Mouse (Mus musculus) liver, postnatal 0 days (tissue): ENCODE measurements at regions not wholly inside any gene's neighbourhood (a gene's known extent, or its start where the extent isn't known, plus 50 kb on each side); places are given as distances from the start of the nearest gene placed in this dataset.

ENCODE experiments used
- ATAC-seq: fragments of 200-750 bp; cut with Nextera tagmentation; 2 replicates; pipeline ENCODE4 v1.8.0; 2017; ENCODE audit warnings: mild to moderate bottlenecking, moderate library complexity
- DNase-seq: peaks from one replicate; pipeline ENCODE4 v3.0.0-alpha.2; 2016
- H3K27ac ChIP-seq: fragments of 300-500 bp; sonication (generic); 2 replicates; pipeline ENCODE4 v1.5.1; 2014; ENCODE audit warnings: antibody characterized with exemption, moderate library complexity, mild to moderate bottlenecking, low read depth
- H3K27me3 ChIP-seq: fragments of 300-500 bp; sonication (generic); 2 replicates; pipeline ENCODE4 v1.6.1; 2014; ENCODE audit warnings: low read length, control low read depth, mixed read lengths; ENCODE audit not compliant: insufficient read depth
- H3K36me3 ChIP-seq: fragments of 300-500 bp; sonication (generic); replicated peaks from 2 replicates; pipeline ENCODE4 v1.6.1; 2014; ENCODE audit warnings: mild to moderate bottlenecking, control low read depth, low read length, moderate library complexity, mixed read lengths; ENCODE audit not compliant: insufficient read depth
- H3K4me1 ChIP-seq: fragments of 300-500 bp; sonication (generic); 2 replicates; pipeline ENCODE4 v1.6.1; 2014; ENCODE audit warnings: antibody characterized with exemption, mild to moderate bottlenecking, control low read depth; ENCODE audit not compliant: insufficient read depth
- H3K4me2 ChIP-seq: fragments of 300-500 bp; sonication (generic); 2 replicates; pipeline ENCODE4 v1.6.1; 2014; ENCODE audit warnings: low read depth, mild to moderate bottlenecking, low read length, moderate library complexity, mixed read lengths
- H3K4me3 ChIP-seq: fragments of 300-500 bp; sonication (generic); 2 replicates; pipeline ENCODE4 v1.5.1; 2014; ENCODE audit warnings: low read depth, low read length
- H3K9ac ChIP-seq: fragments of 300-500 bp; sonication (generic); replicated peaks from 2 replicates; pipeline ENCODE4 v1.6.1; 2014; ENCODE audit warnings: mild to moderate bottlenecking, moderate library complexity
- H3K9me3 ChIP-seq: fragments of 300-500 bp; sonication (generic); 2 replicates; pipeline ENCODE4 v1.6.1; 2016; ENCODE audit warnings: mild to moderate bottlenecking, control low read depth, low read length, mixed read lengths
- CTCF ChIP-seq: sonication (generic); IDR thresholded peaks from 2 replicates; pipeline ENCODE4 v1.5.1; 2016; ENCODE audit warnings: antibody characterized with exemption, low read depth
- EP300 ChIP-seq: IDR thresholded peaks from 2 replicates; pipeline ENCODE4 v1.6.1; 2016; ENCODE audit warnings: antibody characterized with exemption, low read depth, mild to moderate bottlenecking
- WGBS: fragments of 180-500 bp; shearing (Covaris S2); extraction: QIAGEN DNeasy Blood & Tissue Kit; methylation state at CpG from one replicate; pipeline ENCODE4 v1.1.7; 2014; ENCODE audit not compliant: insufficient replicate concordance; 5-methylcytosine and 5-hydroxymethylcytosine counted together

GRCm38 (mm10) chr3:21992203-21992602, 84.2 kb upstream of the Tbl1xr1 start:
- no peak overlapping the region for H3K4me3 ChIP-seq
- no peaks in the 10 kb centered on the region for H3K36me3 ChIP-seq
- H3K4me1 ChIP-seq, result peaks cover 31% of the 10 kb centered on the region
- no peak overlapping the region for H3K9ac ChIP-seq
- H3K4me2 ChIP-seq, result peak overlapping the region; percentile 45; the same call in 1 of the 2 replicates
- DNase-seq, result no peak
- no peaks in the 10 kb centered on the region for H3K27me3 ChIP-seq
- no peak for TF ChIP-seq CTCF
- TF ChIP-seq EP300, result no peak
- no peak for ATAC-seq
- H3K9me3 ChIP-seq, result no peaks in the 10 kb centered on the region
- 49% methylated on average over 5 of the region's 5 CpGs for WGBS
- H3K27ac ChIP-seq, result peak overlapping the region; percentile 64

- 0 out of 2 replicates have a peak, but pooled peaks cover under 1% of the 10 kb centered on the region for H3K9me3 ChIP-seq
- peaks cover 19% of the 10 kb centered on the region for H3K4me1 ChIP-seq
- TF ChIP-seq CTCF (no peak), EP300 (no peak)
- no peak overlapping the region for H3K9ac ChIP-seq
- no peak for DNase-seq
- H3K36me3 ChIP-seq, result no peaks in the 10 kb centered on the region
- no peak overlapping the region for H3K27ac ChIP-seq
- no peaks in the 10 kb centered on the region for H3K27me3 ChIP-seq
- 90% methylated on average over 2 of the region's 2 CpGs for WGBS
- no peak for ATAC-seq
- H3K4me3 ChIP-seq, result no peak overlapping the region
- H3K4me2 ChIP-seq, result no peak overlapping the region
Observed at GRCm38 (mm10) chr3:21993961-21994360, 82.5 kb upstream of the Tbl1xr1 start.

GRCm38 (mm10) chr3:21995566-21996391, 80.7 kb upstream of the Tbl1xr1 start:
- peaks cover 17% of the 10 kb centered on the region for H3K4me1 ChIP-seq
- no peak overlapping the region for H3K4me2 ChIP-seq
- H3K27me3 ChIP-seq, result no peaks in the 10 kb centered on the region
- ATAC-seq (0 out of 2 replicates have a peak, but pooled peaks have one; percentile 29), DNase-seq (no peak)
- TF ChIP-seq CTCF, result no peak
- peak; percentile 67; the same call in 1 of the 2 replicates for TF ChIP-seq EP300
- no peak overlapping the region for H3K9ac ChIP-seq
- H3K36me3 ChIP-seq, result no peaks in the 10 kb centered on the region
- H3K27ac ChIP-seq, result no peak overlapping the region
- 0 out of 2 replicates have a peak, but pooled peaks cover 2% of the 10 kb centered on the region for H3K9me3 ChIP-seq
- H3K4me3 ChIP-seq, result no peak overlapping the region
- WGBS, result 34% methylated on average over 8 of the region's 8 CpGs

GRCm38 (mm10) chr3:21997387-21997786, 79.1 kb upstream of the Tbl1xr1 start:
- Histone ChIP-seq H3K9me3 (0 out of 2 replicates have a peak, but pooled peaks cover 2% of the 10 kb centered on the region), H3K9ac (no peak overlapping the region), H3K4me3 (no peak overlapping the region), H3K27me3 (no peaks in the 10 kb centered on the region), H3K4me2 (no peak overlapping the region), H3K27ac (no peak overlapping the region), H3K4me1 (peaks cover 13% of the 10 kb centered on the region), H3K36me3 (no peaks in the 10 kb centered on the region)
- 46% methylated on average over 3 of the region's 3 CpGs for WGBS
- ATAC-seq (no peak), DNase-seq (no peak)
- no peak for TF ChIP-seq EP300
- no peak for TF ChIP-seq CTCF

GRCm38 (mm10) chr3:22005456-22005855, 71.0 kb upstream of the Tbl1xr1 start:
- Histone ChIP-seq H3K9me3 (no peaks in the 10 kb centered on the region), H3K27ac (no peak overlapping the region), H3K36me3 (no peaks in the 10 kb centered on the region), H3K4me1 (no peaks in the 10 kb centered on the region), H3K9ac (no peak overlapping the region), H3K27me3 (no peaks in the 10 kb centered on the region), H3K4me2 (no peak overlapping the region), H3K4me3 (no peak overlapping the region)
- WGBS, result 84% methylated on average over 9 of the region's 9 CpGs
- DNase-seq (no peak), ATAC-seq (no peak)
- TF ChIP-seq EP300 (no peak), CTCF (no peak)

- Histone ChIP-seq H3K9me3 (no peaks in the 10 kb centered on the region), H3K27me3 (no peaks in the 10 kb centered on the region), H3K9ac (no peak overlapping the region), H3K4me3 (no peak overlapping the region), H3K4me1 (no peaks in the 10 kb centered on the region), H3K27ac (no peak overlapping the region), H3K36me3 (no peaks in the 10 kb centered on the region), H3K4me2 (no peak overlapping the region)
- TF ChIP-seq EP300 (no peak), CTCF (no peak)
- DNase-seq (no peak), ATAC-seq (no peak)
- WGBS, result 83% methylated on average over 1 of the region's 1 CpGs
Observed at GRCm38 (mm10) chr3:22006113-22006512, 70.3 kb upstream of the Tbl1xr1 start.
